Mouse (Mus musculus): ENCODE results near the gene Igf2bp1. TPM values are rescaled to one million over a fixed set of nuclear protein-coding genes. Genes with fewer than 3 reads are reported as not detected.

Gene Igf2bp1
- 4.8 and 5.0 TPM in 2 replicates for polyA plus RNA-seq (2012; rRNA removed)

DNA sequence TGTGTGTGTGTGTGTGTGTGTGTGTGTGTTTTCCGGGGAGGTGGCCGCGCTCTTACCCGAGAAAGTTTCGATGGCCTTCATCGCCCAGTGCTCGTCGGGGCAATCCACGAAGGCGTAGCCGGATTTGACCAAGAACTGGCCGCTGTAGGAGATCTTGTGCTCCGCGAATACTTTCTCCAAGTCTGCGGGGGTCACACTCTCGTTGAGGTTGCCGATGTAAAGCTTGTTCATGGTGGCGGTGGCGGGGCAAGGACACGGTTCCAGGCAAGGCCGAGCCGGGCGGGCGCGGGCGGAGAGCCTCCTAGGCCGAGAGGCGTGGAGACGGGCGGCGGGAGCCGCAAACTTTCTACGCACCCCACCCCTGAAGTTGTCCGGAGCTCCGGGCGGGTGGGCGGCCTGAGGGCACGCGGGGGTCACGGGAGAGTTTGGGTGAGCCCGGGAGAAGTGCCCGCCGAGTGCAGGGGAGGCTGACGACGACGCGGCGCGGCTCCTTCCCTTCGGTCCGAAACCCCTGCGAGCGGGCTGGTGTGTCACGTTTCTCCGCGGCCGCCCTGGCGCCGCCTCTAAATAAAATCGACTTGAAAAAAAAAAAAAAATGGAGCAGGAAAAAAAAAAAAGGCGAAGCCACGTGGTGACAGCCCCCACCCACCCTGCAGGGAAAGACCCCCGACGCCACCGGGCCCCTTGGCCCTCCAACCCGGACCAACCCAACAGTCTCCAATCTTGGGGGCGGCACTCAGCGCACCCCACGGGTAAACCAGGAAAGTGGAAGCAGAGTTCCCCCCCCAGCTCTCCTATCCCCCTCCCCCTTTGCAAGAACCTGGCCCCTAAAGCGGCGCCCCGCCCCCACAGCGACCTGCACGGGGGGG, at the start of gene Igf2bp1:
Igf2bp1 (minus strand) TSS at position 538 of the 869 bp plus-strand sequence.

GRCm38 (mm10) chr11:96034596-96035052, 28.9 kb upstream of the Igf2bp1 start, which contains the start of gene Snf8:
Snf8 (plus strand) TSS chr11:96034885.

GRCm38 (mm10) chr11:95914571-95914991, 91.2 kb downstream of the Igf2bp1 start, which contains the start of gene B4galnt2:
B4galnt2 (minus strand) TSS chr11:95914891.

Other genes starting within 250 kb of the Igf2bp1 start
- 1.9 and 6.5 TPM in 2 replicates for gene Phospho1, start 181.4 kb downstream of the Igf2bp1 start, polyA plus RNA-seq (2012; rRNA removed)
- 2.4 TPM in 2 replicates for gene Gngt2, start 168.7 kb downstream of the Igf2bp1 start, polyA plus RNA-seq (2012; rRNA removed)
- gene Abi3, start 163.5 kb downstream of the Igf2bp1 start, polyA plus RNA-seq (2012; rRNA removed), result 1.6 and 2.0 TPM in 2 replicates
- not detected in 2 replicates for gene B4galnt2, start 91.0 kb downstream of the Igf2bp1 start, polyA plus RNA-seq (2012; rRNA removed)
- not detected in 2 replicates for gene Gip, start 18.6 kb upstream of the Igf2bp1 start, polyA plus RNA-seq (2012; rRNA removed)
- 64.0 and 67.4 TPM in 2 replicates for gene Snf8, start 28.9 kb upstream of the Igf2bp1 start, polyA plus RNA-seq (2012; rRNA removed)
- gene Ube2z, start 59.4 kb upstream of the Igf2bp1 start, polyA plus RNA-seq (2012; rRNA removed), result 71.3 and 77.1 TPM in 2 replicates
- gene Atp5g1, start 69.7 kb upstream of the Igf2bp1 start, polyA plus RNA-seq (2012; rRNA removed), result 413 and 429 TPM in 2 replicates
- 0.05 TPM in 1 of 2 replicates, not detected in the other for gene Calcoco2, start 106.0 kb upstream of the Igf2bp1 start, polyA plus RNA-seq (2012; rRNA removed)
- gene Ttll6, start 127.8 kb upstream of the Igf2bp1 start, polyA plus RNA-seq (2012; rRNA removed), result 0.69 and 0.98 TPM in 2 replicates
- 0.03 TPM in 1 of 2 replicates, not detected in the other for gene Hoxb13, start 188.4 kb upstream of the Igf2bp1 start, polyA plus RNA-seq (2012; rRNA removed)